Mouse (Mus musculus) left cerebral cortex, postnatal 10 days (tissue): ENCODE data around the gene Abr. TPM values are rescaled to one million over a fixed set of nuclear protein-coding genes. Genes with fewer than 3 reads are reported as not detected.

Source experiments
- DNase-seq, 2 experiments: peaks; one replicate each; pipeline ENCODE4 v3.0.0; 2021 to 2022; ENCODE audit warnings: low spot score in 2 of 2, mixed read lengths in 1 of 2; ENCODE audit errors: extremely low spot score in 1 of 2
- intact Hi-C: fragments of 180-260 bp; cut with DNase I; formaldehyde crosslinking; loops from one replicate; pipeline ENCODE4 v1.15.1; 2025
- total RNA-seq, 2 experiments: library from RNA; stranded (reverse); gene quantifications; 2 replicates each; pipeline ENCODE4 v1.2.3; 2021

Abr gene
- total RNA-seq, 2 experiments from 2014 or later, result 322 to 328 TPM

DNA sequence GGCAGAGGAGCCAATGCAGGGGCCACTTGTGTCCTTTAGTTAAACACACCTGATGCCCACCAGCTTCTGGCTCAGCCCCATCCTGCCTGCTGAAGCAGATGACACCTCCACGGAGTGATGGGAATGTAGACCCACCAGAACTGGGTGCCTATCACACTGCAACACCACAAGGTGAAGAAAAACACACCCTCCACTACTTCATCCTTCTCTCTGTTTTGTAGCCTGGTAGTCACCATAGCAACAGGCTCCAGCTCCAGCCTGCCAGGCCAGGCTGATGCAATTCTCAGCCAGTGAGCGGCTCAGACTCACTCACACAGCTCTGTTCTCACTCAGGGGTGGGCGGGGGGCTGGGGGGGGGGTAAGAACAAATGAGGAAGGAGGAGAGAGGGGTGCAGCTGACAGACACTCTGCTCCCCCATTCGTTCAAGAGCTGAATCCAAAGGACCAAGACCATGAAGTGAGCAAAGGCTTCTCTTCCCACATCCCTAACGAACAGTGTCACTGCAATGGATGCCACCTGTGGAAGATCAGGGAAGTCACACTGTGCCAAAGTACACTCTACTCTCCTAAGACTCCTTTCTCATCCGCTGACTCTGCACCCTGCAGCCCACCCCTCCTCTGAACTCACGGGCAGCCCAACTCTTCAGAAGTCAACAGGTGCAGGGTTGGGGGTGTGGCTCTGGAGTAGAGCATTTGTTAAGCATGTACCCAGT is 91.0 kb downstream of the Abr start:
- DNase-seq, result peak; percentile 53 to 67
- intact Hi-C loops, result no loop called here

DNA sequence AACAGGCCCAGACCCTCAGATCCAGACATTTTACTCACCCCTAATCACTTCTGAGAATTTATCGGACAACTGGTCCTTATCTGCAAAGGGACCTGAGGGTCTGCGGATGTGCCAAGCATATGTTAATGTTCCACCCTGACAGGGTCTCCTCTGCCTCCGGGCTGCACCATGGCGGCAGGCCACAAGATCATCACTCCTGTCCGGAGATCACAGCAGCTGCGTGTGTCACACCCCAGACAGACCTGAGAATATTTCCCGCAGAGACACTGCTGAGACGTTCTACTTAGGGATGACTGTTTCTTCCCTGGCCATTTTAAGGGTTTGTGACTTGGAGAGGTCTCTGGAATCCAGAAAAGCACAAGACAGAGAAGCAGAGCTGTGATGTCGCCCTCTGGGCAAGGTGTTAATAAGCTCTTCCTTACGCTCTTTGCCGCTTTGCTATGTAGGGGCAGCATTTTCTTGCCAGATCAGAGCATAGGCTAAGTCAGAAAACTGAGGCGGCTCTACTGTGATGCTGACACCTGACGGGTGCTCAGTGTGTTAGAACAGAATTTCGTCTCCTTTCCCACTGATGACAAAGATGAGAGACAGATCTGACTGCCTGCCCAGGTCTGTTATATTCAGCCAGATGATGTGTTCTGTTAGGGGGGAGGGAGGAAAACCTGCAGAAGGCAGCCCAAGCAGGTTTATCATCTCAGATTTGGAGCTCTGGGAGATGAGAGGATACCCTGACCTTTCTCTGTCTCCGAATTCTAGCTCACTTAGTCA is 91.8 kb downstream of the Abr start:
- intact Hi-C loops, result no loop called here
- DNase-seq, result no peak

DNA sequence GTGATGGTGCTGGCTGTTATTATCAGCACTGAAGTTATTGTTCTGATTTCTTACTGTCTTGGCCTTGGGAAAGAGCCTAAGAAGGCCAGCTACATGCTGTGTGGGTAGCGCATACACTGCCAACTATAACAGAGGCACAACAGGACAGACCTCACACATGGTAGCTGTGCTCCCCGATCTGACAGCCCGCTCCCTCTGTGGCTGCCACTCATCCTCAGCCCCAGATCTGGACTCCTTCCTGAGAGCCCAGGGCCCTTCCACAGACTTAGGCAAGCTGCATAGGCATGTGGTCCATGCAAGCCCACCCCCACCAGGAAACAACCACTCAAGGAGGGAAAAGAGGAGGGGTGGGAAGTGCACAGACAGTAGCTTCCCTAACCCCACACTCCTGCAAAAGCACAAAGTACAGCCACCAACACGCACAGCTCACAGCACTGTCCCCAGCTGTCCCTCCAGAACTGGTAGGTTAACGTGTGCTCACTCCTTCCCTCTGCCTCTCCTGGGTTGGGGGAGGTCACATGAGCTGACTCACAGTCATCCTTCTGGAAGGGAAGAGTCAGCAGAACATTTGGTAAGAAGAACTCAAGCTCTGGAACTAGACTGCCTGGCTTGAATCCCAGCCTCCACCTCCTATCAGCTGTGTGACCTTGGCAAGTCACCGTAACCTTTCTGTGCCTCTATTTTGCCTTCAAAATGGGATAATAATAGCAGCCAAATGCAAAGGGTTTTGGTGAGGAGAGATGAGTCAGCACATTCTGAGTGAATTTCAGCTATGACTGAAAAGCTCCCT is 92.6 kb downstream of the Abr start:
- intact Hi-C loops, result loop anchor here (10.0 kb wide), 1 partner anchor 45 kb away; no protein-coding TSS in a partner anchor
- DNase-seq, result no peak

DNA sequence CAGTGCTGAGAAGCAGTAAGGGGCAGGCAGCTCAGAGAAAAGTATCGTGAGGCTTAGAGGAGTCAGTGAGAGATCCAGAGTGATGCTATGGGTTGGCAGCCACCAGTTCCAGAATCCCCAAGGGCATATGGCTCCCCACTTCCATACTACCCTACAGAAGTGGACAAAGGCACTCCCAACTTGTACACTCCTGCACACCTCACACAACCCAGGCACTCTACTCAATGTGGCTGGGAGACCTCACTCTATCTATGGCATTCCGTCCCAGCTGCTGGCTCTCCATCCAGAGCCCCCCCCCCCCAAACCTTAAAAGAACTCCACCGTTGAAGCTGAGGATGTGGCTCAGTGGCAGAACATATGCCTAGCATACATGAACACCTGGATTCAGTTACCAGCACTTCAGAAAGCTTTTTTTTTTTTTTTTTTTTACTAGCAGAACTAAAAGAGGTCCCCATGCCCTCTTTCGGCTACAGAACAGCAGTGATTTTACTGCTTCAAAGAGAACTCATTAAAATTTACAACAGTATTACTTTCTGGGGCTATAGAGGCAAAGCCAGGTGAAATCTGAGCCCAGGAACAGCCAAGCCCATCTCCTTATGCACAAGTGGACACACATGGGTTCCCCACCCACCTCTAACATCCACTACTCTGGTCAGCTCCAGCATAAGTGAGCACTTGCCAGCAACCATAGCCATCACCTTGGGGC is 96.3 kb downstream of the Abr start:
- DNase-seq, result no peak
- intact Hi-C loops, result loop anchor here (10.0 kb wide), 1 partner anchor 49 kb away; no protein-coding TSS in a partner anchor

DNA sequence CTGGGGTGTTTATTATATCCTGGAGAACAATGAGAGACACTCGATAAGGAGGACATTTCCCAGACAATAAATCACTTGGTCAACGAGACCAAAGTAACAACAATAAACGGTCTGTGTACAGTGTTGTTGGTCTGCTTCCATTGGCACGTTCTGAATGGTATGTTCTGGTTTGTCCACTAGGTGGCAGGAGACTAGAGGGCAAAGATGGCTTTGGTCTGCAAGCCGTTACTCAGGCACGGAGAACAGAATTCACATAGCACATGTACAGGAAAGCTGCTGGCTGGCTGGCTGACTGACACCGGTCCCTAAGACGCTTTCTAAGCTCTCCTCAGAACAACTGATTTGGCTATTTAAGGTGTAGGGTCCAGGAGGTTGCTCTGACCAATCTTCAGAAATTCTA is 97.2 kb downstream of the Abr start:
- intact Hi-C loops, result loop anchor here (10.0 kb wide), 1 partner anchor 50 kb away; no protein-coding TSS in a partner anchor
- peak; percentile 72 to 75 for DNase-seq

DNA sequence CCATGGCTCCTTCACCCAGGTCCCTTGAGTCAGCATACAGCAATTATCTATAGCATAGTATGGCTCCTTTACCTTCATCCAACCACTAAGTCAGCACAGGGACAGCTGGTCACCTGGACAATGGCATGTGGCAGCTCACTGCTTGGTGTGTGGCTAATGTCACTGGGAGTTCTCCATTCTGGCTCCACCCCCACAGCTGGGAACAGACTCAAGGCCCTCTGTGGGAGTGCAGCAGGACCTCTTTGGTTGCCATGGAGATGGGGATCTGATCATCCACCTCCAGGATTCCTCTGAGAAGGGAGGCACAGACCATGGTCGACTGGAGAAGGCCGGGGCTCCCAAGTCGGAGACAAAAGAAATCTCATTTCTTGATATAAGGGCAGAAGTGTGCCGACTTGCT is 98.8 kb downstream of the Abr start:
- intact Hi-C loops, result loop anchor here (10.0 kb wide), 1 partner anchor 51 kb away; no protein-coding TSS in a partner anchor
- peak in 1 of 2 experiments; percentile 67 for DNase-seq

DNA sequence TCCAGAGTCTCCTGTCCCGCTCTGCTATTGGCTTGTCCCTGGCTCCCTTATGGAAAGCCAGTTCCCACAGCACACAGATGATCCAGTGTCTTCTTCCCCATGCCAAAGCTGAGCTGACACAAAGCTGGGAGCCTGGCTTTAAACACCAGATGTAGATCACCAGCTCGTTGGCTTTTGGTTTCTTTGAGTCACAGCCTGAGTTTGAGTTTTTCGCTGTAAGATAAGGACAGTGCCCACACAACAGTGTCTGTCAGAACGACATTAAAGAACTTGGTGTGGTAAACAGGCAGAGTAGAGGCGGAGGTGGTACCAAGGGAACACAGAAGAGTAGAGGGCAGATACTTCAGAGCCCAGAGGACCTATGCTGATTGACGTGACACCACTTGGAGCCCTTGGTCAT is 101.2 kb downstream of the Abr start:
- intact Hi-C loops, result loop anchor here (10.0 kb wide), 1 partner anchor 54 kb away; no protein-coding TSS in a partner anchor
- DNase-seq, result no peak

DNA sequence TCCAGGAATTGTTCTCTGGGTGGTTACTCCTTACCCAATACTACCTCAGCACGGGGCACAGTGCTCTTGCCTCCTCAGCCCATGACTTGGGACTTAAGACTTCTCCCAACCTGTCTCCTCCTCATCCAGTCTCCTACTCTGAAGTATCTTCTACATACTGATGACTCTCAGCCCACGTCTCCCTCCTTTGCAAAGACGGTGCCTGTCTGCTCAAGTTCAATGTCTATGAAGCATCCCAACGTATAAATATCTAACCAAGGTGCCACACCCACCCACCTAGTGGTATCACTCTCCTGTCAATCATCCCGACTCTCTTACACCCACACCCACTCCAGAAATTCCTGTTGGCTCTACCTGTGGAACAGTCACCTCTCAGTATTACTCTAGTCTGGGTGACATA is 103.5 kb downstream of the Abr start:
- DNase-seq, result no peak
- intact Hi-C loops, result no loop called here

DNA sequence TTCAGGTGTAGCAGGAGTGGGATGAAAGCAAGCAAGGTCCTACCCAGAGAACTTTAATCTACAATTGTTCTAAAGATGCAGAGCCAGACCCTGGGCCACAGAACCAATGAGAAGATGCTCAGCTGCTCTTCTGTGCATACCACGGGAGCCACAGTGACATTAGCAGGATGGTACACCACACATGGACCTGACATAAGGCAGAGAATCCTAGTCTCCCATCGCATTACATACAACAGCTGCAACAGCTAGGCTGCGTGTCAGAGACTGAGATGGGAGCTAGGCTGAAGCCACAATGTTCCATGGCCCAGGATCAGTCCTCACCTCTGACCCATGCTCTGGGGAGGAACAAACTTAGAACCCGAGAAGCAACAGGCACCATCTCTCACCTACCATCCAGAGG is 104.0 kb downstream of the Abr start:
- intact Hi-C loops, result no loop called here
- DNase-seq, result no peak

DNA sequence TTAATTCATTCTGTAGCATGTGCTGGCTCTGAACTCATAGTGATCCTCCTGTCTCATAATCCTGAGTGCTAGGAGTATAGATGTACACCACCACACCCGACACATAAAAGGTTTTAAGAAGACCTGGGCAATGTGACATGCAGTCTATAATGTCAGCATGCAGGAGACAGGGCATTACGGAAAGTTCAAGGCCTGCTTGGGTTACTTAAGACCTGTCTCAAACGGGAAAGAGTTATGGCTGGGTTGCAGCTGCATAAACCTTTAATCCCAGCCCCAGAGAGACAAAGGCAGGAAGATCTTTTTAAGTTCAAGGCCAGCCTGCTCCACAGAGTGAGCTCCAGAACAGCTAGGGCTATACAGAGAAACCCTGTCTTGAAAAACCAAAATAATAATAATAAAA is 105.2 kb downstream of the Abr start:
- no peak for DNase-seq
- intact Hi-C loops, result no loop called here

DNA sequence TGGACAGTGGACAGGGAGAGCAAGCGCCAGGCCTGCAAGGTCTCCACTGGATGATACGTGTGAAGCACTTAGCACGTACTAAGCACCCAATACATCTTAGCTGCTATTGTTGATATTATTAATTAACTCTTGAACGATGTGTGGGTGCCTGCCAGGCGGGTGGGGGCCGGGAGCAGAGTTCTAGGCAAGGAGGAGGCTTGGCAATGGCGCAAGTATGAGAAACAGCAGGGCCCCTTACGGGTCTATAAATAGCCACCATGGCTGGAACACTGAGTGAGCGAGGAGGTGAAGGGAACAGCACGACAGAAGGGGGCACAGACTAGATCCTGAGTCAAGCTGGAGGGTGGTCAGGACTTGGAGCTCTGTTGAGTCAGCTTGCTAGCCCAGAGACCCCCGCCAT is 107.0 kb downstream of the Abr start:
- DNase-seq, result no peak
- intact Hi-C loops, result no loop called here

DNA sequence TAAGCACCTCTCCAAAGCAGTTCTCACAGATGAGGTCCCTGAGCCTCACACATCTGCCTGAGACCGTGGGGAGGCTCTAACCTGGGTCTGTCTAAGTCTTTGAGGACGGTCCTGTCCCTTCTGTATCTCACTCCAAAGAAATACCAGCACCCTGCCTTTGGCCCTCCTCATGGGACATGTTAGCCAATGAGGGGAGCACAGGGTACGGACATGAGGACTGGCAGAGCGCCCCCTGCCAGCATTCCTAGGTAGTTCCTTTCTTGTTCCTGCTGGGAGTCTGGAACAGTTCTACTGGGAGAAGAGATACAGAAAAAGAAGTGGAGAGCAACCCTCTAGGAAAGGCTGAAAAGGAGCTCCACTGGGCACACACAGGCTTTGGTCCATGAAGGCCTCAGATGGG is 111.1 kb downstream of the Abr start:
- no peak for DNase-seq
- intact Hi-C loops, result no loop called here

DNA sequence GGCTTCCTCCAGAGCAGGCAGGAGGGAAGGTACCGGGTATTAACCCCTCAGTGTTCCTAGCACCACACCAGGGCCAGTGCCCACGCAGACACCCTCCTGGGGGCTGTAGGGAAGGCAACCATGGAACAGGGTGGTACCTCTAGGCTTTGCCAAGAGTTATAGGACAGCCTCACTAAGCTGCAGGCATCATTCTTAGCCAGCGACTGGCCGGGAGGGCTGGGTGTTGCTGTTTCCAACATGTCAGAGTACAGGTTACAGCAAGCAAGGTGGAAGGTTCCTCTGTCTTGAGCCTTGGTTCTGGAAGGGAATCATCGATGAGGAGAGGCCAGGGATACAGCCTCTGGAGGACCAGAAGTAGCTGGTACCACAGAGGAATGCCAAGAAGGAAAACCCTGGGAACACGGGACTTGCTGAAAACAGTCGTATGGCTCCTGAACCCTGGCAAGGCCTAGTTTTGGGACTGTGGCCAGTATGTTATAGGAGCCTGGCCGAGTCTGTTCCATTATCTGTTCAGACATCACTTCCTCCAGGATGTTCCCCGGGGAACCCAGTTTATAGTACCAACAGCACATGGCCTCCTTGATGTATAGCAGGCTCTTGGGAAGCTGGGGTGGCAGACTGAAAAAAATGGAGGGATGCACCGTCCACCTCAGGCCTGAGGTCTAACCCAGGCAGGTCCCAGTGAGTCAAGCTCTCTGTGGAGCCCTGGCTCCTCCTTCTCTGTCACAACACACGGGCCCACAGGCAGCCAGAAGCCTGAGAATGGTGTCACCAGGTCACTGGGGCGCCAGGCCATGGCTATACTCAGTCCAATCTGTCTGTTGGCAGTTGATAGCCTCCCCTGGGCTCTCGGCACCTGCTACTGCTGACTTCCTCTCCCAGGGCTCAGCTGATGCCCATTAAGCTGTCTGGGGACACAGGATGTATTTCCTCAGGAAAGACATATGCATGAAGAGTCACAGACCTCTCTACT is 112.1 kb downstream of the Abr start:
- intact Hi-C loops, result loop anchor here (5.0 kb wide), 1 partner anchor 137 kb away; no protein-coding TSS in a partner anchor
- no peak for DNase-seq

DNA sequence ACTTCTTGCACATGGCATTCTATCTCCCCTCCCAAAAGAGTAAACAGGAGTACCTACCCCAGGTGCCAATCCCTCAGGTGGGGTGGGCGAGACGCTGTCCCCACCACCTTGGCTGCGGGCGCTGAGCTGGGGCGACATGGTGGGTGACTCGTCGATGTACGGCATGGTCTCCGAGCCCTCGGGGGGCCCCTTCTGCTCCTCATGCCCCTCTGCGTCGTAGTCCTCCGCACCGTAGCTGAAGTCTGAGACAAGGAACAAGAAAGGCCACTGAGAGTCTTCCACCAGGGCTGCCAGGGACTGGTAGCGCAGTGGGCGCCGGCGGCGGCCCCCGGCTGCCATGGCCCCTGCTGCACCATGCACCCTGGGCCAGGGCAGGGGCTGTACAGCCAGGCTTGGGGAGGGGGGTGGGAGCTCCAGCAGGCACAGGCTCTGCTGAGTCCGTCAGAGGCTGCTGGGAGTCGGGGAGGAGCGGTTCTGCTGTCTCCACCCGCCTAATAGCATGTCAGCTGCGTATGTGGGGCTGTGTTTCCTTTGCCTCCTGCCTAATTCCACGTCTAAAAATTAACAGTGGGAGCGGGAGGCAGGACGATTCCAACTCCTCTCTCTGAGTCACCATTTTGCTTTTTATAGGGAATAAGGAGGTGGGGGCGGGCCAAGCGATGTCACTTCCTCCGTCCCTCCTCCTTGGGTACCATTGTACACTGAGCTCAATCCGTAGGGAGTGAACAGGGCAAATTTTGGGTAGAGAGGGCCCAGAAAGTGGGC is 113.1 kb downstream of the Abr start:
- intact Hi-C loops, result loop anchor here (5.0 kb wide), 1 partner anchor 138 kb away; no protein-coding TSS in a partner anchor
- no peak for DNase-seq

DNA sequence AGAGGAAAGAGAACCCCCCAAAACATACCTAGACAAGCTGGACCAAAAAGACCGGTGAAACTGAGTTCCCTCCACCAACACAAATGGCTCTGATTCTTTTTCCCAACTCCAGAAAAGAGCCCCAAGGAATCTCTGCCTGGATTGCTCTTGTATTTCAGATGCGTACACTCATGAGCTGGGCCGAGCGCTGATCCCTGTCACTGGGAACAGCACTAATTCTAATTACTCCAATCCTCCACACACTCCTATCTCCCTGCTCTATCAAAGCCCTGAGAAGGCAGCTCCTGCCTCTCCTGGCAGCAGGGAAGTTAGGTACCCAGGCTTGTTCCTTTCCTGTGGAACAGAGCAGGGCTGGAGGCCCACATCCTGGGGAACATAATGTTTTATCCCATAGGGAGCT is 114.0 kb downstream of the Abr start:
- no peak for DNase-seq
- intact Hi-C loops, result loop anchor here (5.0 kb wide), 1 partner anchor 139 kb away; no protein-coding TSS in a partner anchor

DNA sequence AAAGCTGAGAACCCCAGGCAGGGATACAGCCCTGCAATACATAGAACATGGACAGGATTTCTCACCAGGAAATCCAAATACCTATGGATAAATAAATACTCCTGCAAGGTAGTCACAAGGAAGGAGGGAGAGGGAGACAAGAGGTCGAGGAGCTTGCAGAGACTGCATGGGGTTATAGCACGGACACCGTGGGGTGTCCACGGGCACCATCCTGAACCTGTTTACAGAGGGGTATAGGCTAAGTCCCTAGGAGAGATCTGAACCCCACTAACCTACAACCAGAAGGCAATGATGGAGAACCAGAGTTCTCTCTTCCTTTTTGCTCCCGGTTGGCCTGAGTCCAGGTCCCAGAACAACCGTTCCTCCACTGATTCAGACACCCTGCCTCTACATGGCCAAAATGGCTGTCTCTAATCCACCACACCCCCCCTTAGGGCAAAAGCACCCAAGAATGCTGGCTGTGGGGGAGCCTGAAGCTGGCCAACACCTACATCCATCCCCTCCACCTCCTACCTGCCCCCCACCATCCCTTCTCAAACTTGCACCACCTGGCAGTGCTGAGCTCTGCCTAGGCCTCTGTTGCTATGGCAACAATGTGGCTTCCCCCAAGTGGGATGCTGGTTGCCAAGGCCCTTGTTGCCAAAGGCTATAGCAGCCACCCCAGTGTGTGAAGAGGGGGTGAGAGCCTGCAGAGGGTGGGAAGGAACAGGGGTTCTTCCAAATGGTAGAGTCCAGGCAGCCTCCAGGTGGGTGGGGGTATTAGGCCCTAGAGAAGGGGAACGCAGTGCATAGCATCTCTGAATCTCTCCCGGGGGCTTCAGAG is 114.6 kb downstream of the Abr start:
- peak in 1 of 2 experiments; percentile 74 for DNase-seq
- intact Hi-C loops, result loop anchor here (5.0 kb wide), 1 partner anchor 140 kb away; no protein-coding TSS in a partner anchor
